In genomic region chr10:102511807-102512461, GRCm38 (mm10) we compare ENCODE assay signal across 9 mouse cellular contexts. TPM values are rescaled to one million over a fixed set of nuclear protein-coding genes. Genes with fewer than 3 reads are reported as not detected.
DNase-seq lines count a peak whose midpoint lies in the region; ATAC-seq lines count a peak whose summit lies in the region.
"Had no signal": no experiment of that assay in that cellular context is flagged by ENCODE, and none has a peak within 500 bp of the region (broad histone marks: within the 10 kb centered on the region; RNA-seq: fewer than 3 reads in every experiment).

TSS of gene Rassf9 (plus strand) at chr10:102512222.

- no peaks in the 10 kb centered on the region for H3K9me3 ChIP-seq in embryonic facial prominence, embryonic 12.5 days
- H3K9me3 ChIP-seq in midbrain, embryonic 10.5 days (replicated peaks) = no peaks in the 10 kb centered on the region

- H3K4me2 ChIP-seq in embryonic facial prominence, embryonic 12.5 days (replicated peaks) = peak within 1 kb of the TSS; percentile 26

- H3K9ac ChIP-seq in embryonic facial prominence, embryonic 12.5 days = no peak within 1 kb of the TSS
- H3K9ac ChIP-seq: liver, embryonic 14.5 days had no signal

- peak within 1 kb of the TSS; percentile 86 for H3K27ac ChIP-seq in embryonic facial prominence, embryonic 12.5 days
- H3K27ac ChIP-seq in midbrain, embryonic 10.5 days (replicated peaks) = peak within 1 kb of the TSS; percentile 46; the same call in 1 of the 2 replicates
- H3K27ac ChIP-seq: liver, embryonic 14.5 days had no signal

- 5% methylated on average over 5 of the region's 5 CpGs for WGBS in embryonic facial prominence, embryonic 12.5 days
- WGBS in midbrain, embryonic 10.5 days = 13% methylated on average over 5 of the region's 5 CpGs

- ATAC-seq in embryonic facial prominence, embryonic 12.5 days (ENCODE audit: insufficient number of reproducible peaks, insufficient read depth, low FRiP score, low TSS enrichment) = peak; percentile 85

- H3K4me1 ChIP-seq in embryonic facial prominence, embryonic 12.5 days = peaks cover 13% of the 10 kb centered on the region
- H3K4me1 ChIP-seq in midbrain, embryonic 10.5 days = peaks cover 10% of the 10 kb centered on the region

- H3K4me3 ChIP-seq in embryonic facial prominence, embryonic 12.5 days = peak within 1 kb of the TSS; percentile 21; the same call in 1 of the 2 replicates
- no peak within 1 kb of the TSS for H3K4me3 ChIP-seq in midbrain, embryonic 10.5 days

- intact Hi-C loops in heart, postnatal 14 days (cut with DNase I) = loop anchor here (5.0 kb wide), 1 partner anchor 35 kb away; no protein-coding TSS in a partner anchor

- H3K36me3 ChIP-seq in embryonic facial prominence, embryonic 12.5 days = no peaks in the 10 kb centered on the region
- no peaks in the 10 kb centered on the region for H3K36me3 ChIP-seq in midbrain, embryonic 10.5 days

- no peaks in the 10 kb centered on the region for H3K27me3 ChIP-seq in embryonic facial prominence, embryonic 12.5 days
- H3K27me3 ChIP-seq in midbrain, embryonic 10.5 days (ENCODE audit: low read depth, poor library complexity, severe bottlenecking) = no peaks in the 10 kb centered on the region

- peak; percentile 7 for DNase-seq in R1 (ENCODE audit: low read depth, low spot score)
- peak; percentile 23 to 36 for DNase-seq in heart, postnatal 14 days
- peak; percentile 77 to 87 for DNase-seq in kidney, postnatal 25 days
- DNase-seq in midbrain, embryonic 10.5 days (ENCODE audit: low spot score) = no peak
- no peak for DNase-seq in layer of hippocampus, adult 9-10 months (ENCODE audit: low spot score)
- DNase-seq in thymus, postnatal 0 days (ENCODE audit: low spot score) = no peak
- DNase-seq in layer of hippocampus, adult 11-12 months (ENCODE audit: low spot score) = no peak

RNA-seq across cellular contexts. Expression of gene Rassf9, which starts in this region (rescaled TPM):
- polyA plus RNA-seq in embryonic facial prominence, embryonic 12.5 days (2016; fragmentation: Nextera tagmentation; extraction: Ambion mirVana) = 1.8 and 2.1 TPM in 2 replicates
- 10 to 100 TPM; 11.1 to 14.2 TPM for total RNA-seq in heart, postnatal 14 days (2021)
- polyA plus RNA-seq in midbrain, embryonic 10.5 days (2016; fragmentation: Nextera tagmentation; extraction: Ambion mirVana) = 0.46 and 0.62 TPM in 2 replicates
- 2.3 and 2.4 TPM in 2 replicates for polyA plus RNA-seq in thymus, postnatal 0 days (2015; fragmentation: Nextera tagmentation; extraction: Ambion mirVana)

Comparison
In these comparisons a context has a peak if more than half of its experiments do, and no peak if none do; other contexts are left out.
1. DNase-seq: peak in R1 (single experiment), heart, postnatal 14 days (2 of 2) and kidney, postnatal 25 days (2 of 2); none in midbrain, embryonic 10.5 days (single experiment), layer of hippocampus, adult 9-10 months (single experiment), thymus, postnatal 0 days (single experiment) and layer of hippocampus, adult 11-12 months (single experiment).